Mouse (Mus musculus): Measurements from ENCODE around the gene Cldn4.

DNA sequence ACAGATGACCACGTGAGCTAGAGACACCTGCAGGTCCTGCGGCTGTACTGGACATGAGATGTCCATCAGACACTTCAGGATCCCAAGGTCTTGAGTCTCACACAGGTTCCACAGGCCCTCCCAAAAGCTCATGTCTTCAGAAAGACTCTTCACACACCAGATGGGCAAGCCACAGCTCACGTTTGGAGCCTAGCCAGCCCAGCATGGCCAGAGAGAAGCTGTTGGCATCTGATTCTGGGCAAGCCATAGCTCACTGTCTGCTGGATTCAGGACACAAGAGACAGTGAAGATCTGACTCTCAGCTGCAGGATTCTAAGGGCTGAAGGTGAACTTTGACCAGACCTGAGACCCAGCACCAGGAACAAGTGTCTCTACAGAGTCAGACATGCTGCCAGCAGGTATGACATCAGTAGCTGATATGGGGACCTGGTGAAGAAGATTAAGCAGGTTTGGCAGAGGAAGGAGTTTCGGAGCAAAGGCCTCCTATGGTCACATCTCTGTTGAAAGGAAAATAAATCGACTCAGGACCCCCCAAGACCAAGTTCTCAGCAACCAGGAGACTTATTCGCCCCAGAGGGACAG is 26.5 kb downstream of the Cldn4 start:
- TF ChIP-seq POLR2A (IDR thresholded peaks at IDR 0.05; ENCODE audit: insufficient read depth, low read length) (no peak), CTCF (IDR thresholded peaks at IDR 0.05; ENCODE audit: low read depth, low read length) (no peak)
